Mouse (Mus musculus): Measurements from ENCODE around the gene Ntn1. TPM values are rescaled to one million over a fixed set of nuclear protein-coding genes. Genes with fewer than 3 reads are reported as not detected.
A peak's percentile ranks its signal among the peaks of the same experiment; 100 is the strongest.

Ntn1 gene
- total RNA-seq, 2 experiments from 2014 or later = 12.2 to 14.4 TPM

DNA sequence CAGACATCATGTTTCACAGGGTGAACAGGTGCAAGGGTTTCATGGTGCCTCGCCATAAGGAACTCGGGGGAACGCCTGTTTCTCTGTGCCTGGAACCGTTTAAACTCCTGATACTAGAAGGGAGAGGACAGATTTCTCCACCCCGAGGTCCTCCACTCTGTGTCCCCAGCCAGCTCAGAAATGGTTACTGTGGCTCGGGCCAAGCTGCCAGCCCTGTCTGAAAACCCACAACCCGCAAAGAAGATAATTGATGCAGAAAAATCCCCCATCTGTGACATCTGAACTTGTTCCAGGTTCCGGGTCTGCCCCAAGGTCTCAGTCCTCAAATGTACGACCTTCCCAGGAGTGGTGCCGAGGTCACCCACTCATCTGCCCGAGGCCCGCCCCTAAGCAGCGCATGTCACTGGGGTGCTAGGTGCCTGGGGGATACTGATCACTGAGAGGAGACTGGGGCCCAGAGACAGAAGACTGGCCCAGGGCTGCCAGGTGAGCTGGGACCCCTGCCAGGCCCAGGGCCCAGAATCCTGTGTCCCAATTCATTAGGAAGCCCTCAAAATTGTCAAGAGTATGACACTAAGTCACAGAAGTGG is 68.9 kb downstream of the Ntn1 start:
- no peak for DNase-seq

- no peak for DNase-seq
These were observed 69.5 kb downstream of the Ntn1 start for GRCm38 (mm10) chr11:68331117-68331437.

- no peak for DNase-seq
These were observed 70.1 kb downstream of the Ntn1 start for GRCm38 (mm10) chr11:68330398-68331116.

- no peak for DNase-seq
These were observed 75.8 kb downstream of the Ntn1 start for GRCm38 (mm10) chr11:68324863-68325262.

GRCm38 (mm10) chr11:68321417-68321816 is 79.2 kb downstream of the Ntn1 start:
- peak; percentile 40 for DNase-seq

- DNase-seq = no peak
These were observed 85.0 kb downstream of the Ntn1 start for GRCm38 (mm10) chr11:68315551-68316130.

DNA sequence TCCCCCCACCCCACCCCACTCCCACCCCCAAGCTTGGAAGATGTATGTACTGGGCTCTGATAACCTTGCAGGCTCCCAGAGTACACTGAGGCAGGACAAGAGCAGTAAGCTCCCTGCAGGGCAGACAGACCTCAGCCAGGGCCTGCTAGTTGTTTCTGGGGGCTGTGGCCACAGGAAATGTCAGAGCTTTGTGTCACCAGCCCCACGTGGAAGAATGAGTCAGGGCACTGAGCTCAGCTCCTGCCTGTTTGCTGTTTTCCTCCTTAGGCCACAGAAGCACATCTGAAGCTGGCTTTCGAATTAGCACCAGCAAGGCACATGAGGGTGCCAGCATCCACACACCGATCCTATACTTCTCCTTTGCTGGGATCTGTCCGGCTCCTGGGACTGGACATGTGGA is 86.8 kb downstream of the Ntn1 start:
- no peak for DNase-seq

DNA sequence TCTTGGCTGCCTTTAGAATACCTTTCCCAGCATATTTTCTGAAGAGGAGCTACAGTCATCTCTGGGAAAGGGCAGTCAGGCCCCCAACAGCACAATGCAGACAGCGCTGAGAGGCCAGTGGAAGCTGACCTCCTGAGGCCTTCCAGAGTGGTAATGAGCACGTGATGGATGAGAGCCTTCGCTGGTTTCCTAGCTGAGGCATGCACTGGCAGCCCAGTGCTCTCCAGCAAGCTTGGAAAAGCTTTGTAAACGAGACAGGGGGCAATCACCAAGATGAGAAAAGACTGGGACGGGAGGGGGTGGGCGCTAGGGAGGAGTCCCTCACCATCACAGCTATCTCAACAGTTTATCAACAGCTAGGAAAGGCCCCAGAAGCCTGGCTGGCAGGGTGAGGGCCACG is 87.6 kb downstream of the Ntn1 start:
- no peak for DNase-seq

DNA sequence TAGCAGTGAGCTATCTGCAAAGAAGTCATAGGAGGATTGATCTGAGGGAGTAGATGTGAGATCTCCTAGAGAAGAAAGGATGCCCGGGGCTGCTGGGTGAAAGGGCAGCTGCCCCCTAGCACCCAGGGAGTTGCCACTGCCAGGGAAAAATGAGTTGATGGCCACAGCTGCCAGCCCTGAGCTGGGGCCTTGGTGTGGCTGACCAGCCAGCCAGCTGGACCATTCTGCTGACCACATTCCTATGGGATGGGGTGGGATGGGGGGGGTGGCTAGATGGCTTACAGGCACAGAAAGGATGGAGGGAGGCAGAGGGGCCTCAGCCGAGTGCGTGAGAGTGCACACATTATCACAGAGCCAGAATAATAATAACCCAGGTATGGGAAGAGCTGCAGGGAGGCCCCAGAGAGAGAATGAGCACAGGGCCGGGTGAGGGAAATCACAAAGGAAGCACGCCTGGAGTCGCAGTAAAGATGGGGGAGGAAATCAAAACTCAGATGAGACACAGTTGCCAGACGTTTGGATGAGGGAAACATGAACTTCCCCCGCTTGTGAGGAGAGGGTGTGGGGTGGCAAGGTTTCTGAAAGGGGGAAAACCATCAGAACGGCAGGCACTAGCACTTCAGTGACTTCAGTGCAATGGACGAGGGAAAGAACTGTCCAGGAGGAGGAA is 91.6 kb downstream of the Ntn1 start:
- DNase-seq = peak; percentile 21

DNA sequence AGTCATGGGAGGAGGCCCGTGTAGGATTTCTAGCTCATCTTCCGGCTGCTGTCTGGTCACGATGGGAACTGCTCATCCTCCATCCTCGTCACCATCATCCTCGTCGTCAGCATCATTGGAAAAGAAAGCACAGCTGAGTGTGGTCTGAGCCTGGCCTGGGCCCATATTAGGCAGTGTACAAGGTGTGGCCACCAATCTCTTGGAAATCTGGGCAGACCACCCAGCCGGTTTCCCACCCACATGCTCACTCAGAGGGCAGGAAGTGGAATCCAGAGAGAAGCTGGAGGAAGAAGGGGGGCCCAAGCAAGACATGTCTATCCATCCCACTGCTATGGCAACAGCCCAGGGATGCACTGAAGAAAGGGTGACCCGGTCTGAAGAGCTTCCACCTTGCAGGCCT is 94.6 kb downstream of the Ntn1 start:
- DNase-seq = no peak

- no peak for DNase-seq
These were observed 98.3 kb downstream of the Ntn1 start for GRCm38 (mm10) chr11:68302323-68302722.

GRCm38 (mm10) chr11:68301660-68302059 is 99.0 kb downstream of the Ntn1 start:
- DNase-seq = no peak

DNA sequence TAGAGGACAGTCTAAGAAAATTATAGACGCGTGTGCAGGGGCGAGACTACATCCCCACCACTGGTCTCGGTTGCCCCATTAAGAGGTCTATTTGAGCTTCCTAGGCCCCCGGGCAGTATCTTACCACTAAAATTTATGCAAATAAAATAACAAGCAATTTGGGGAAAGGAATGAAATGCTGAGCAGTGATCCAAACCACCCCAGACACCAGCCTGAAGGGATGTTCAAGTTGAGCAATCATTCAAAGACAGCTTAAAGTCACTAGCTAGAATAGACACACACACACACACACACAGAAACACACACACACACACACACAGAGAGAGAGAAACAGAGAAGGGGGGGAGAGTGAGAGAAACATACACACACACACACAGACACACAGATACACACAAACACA is 105.1 kb downstream of the Ntn1 start:
- DNase-seq = no peak

- DNase-seq = peak; percentile 39
These were observed 110.0 kb downstream of the Ntn1 start for GRCm38 (mm10) chr11:68290631-68291030.

DNA sequence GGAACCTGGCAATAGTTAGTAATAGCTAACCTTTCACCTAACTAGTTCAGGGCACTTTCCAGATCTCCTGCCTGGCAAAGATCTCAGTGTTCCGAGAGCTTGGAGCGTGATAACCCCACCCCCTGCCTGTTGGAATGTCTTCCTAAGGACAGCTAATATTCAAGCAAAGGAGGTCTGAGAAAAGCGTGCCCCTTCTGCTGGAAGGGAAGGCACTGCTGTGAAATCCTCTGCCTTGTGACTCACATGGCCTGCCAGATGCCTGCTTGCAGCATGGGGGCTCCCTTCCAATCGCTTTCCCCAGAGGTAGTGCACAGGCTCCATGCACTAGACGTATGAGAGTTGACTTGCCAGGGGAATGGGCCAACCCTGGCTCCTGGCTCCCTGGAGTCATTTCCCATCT is 113.3 kb downstream of the Ntn1 start:
- no peak for DNase-seq

DNA sequence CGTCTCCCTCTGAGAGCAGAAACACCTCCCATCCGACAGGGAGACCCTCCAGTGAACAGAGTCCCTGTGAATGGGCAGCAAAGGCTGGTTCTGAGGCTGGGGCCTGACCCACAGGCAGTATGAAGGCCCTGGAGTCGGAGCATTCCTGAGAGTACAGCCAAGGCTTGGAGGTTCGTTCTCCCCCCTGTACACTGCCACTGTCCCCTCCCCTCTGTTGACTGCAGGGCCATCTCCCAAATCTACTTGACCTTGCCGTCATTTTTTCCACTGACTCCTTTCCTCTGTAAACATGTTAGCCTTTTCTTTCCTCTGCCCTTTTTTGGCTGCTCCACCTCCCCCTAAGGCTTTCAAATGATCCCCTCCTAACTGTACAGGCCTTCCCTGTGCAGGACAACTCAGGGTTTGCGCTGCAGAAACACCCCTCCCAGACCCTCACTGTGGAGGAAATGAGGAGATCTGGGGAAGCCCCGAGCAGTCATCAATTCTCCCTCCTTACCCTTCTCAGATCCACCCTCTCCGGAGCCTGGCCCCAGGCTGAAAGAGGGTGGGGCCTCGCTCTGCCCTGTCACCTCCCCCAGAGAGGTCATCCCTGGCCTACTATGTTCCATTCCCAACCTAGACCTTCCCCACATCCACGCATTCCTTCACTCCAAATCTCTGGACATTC is 114.3 kb downstream of the Ntn1 start:
- no peak for DNase-seq

- no peak for DNase-seq
These were observed 114.9 kb downstream of the Ntn1 start for GRCm38 (mm10) chr11:68285754-68286141.

GRCm38 (mm10) chr11:68280001-68280510 is 120.6 kb downstream of the Ntn1 start:
- no peak for DNase-seq

GRCm38 (mm10) chr11:68276945-68277344 is 123.7 kb downstream of the Ntn1 start:
- DNase-seq = no peak

GRCm38 (mm10) chr11:68274331-68274811 is 126.3 kb downstream of the Ntn1 start:
- peak; percentile 24 for DNase-seq

- DNase-seq = no peak
These were observed 126.8 kb downstream of the Ntn1 start for GRCm38 (mm10) chr11:68273855-68274254.

- peak; percentile 22 for DNase-seq
These were observed 129.7 kb downstream of the Ntn1 start for GRCm38 (mm10) chr11:68270730-68271467.

Data from gastrocnemius, postnatal 10 days (tissue).